Mouse (Mus musculus): ENCODE results near the gene Ada. TPM values are rescaled to one million over a fixed set of nuclear protein-coding genes. Genes with fewer than 3 reads are reported as not detected.

The Ada gene
- polyA plus RNA-seq, 1 experiment: 2.4 TPM

DNA sequence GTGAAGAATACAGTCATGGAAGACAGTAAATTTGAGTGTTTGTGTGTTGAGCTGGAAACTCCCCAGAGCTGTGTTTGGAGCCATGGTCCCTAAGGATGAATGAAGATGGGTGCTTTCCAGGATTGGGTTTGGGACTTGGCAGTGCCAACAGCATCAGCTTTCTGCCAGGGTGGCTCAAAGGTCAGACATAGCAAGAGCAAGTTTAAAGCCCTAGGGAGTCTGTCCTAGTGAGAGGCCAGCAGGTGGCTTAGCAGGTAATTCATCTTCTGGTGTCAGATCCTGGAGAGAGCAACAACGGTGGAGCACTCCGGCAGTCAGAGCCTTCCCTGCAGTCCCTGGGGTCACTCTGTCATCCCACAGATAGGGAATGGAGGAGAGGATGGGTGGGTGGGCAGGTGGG lies 31.5 kb downstream of the Ada start:
- Histone ChIP-seq H3K27ac (ENCODE audit: insufficient read depth, low read depth, low read length) (no peak overlapping the region), H3K4me3 (ENCODE audit: insufficient read depth, low read depth, low read length) (no peak overlapping the region), H3K27me3 (replicated peaks; ENCODE audit: control insufficient read depth, insufficient read depth, low read length) (no peaks in the 10 kb centered on the region), H3K4me1 (ENCODE audit: control insufficient read depth, insufficient read depth, low read length) (peaks cover 4% of the 10 kb centered on the region), H3K36me3 (ENCODE audit: control insufficient read depth, insufficient read depth, low read length) (no peaks in the 10 kb centered on the region)
- 9% methylated on average over 2 of the region's 2 CpGs for WGBS
- peak; percentile 67 for DNase-seq
- 0 out of 2 replicates have a peak, but pooled peaks have one; percentile 2 for TF ChIP-seq CTCF (conservative IDR thresholded peaks at IDR 0.05; ENCODE audit: insufficient read depth, insufficient read length, low read depth, low read length)
- TF ChIP-seq POLR2A (IDR thresholded peaks at IDR 0.05; ENCODE audit: low read depth, low read length): no peak

DNA sequence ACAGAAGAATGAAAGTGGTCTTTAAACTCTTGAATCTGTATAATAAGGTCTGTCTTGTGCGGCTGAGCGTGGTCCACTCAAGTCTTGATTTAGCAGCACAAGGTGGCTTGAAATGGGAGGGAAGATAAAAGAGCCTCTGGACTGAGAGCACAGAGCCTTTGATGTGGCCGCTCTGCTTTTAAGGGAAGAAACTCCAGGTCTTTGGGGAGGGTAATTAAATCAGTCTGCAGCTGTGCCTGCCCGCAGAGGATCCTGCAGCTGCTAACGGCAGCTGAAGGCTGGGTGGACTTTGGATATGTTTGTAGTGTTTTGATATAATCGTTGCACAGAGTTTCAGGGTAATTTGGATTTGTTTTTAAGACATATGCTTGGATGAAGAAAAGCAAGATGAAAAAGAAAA lies 33.2 kb downstream of the Ada start:
- no peak overlapping the region for H3K27ac ChIP-seq (ENCODE audit: insufficient read depth, low read depth, low read length)
- peaks cover 11% of the 10 kb centered on the region for H3K4me1 ChIP-seq (ENCODE audit: control insufficient read depth, insufficient read depth, low read length)
- DNase-seq: no peak
- 52% methylated on average over 6 of the region's 6 CpGs for WGBS
- TF ChIP-seq POLR2A (IDR thresholded peaks at IDR 0.05; ENCODE audit: low read depth, low read length) (no peak), CTCF (conservative IDR thresholded peaks at IDR 0.05; ENCODE audit: insufficient read depth, insufficient read length, low read depth, low read length) (no peak)
- H3K36me3 ChIP-seq (ENCODE audit: control insufficient read depth, insufficient read depth, low read length): no peaks in the 10 kb centered on the region
- H3K27me3 ChIP-seq (replicated peaks; ENCODE audit: control insufficient read depth, insufficient read depth, low read length): no peaks in the 10 kb centered on the region
- H3K4me3 ChIP-seq (ENCODE audit: insufficient read depth, low read depth, low read length): no peak overlapping the region

DNA sequence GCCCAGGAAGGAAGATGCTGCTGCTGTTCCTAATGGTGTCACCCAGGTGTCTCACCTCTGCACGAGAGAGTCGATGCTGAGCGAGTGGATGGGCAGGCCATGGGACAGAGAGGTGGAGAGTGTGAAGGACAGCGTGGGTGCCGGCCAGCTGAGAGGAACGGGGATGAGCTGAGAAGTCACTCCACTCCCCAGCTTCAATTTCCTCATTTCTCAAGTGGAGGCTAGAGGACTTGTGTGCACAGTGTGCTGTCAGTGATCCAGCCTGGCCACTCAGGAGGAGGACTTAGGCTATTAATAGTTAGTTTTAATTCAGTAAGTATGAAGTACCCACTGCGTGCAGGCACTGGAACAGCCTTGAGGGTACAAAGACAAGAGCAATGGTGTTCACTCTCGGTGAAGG lies 33.6 kb downstream of the Ada start:
- no peaks in the 10 kb centered on the region for H3K27me3 ChIP-seq (replicated peaks; ENCODE audit: control insufficient read depth, insufficient read depth, low read length)
- peaks cover 13% of the 10 kb centered on the region for H3K4me1 ChIP-seq (ENCODE audit: control insufficient read depth, insufficient read depth, low read length)
- no peak overlapping the region for H3K4me3 ChIP-seq (ENCODE audit: insufficient read depth, low read depth, low read length)
- no peaks in the 10 kb centered on the region for H3K36me3 ChIP-seq (ENCODE audit: control insufficient read depth, insufficient read depth, low read length)
- H3K27ac ChIP-seq (ENCODE audit: insufficient read depth, low read depth, low read length): no peak overlapping the region
- no peak for TF ChIP-seq POLR2A (IDR thresholded peaks at IDR 0.05; ENCODE audit: low read depth, low read length)
- no peak for TF ChIP-seq CTCF (conservative IDR thresholded peaks at IDR 0.05; ENCODE audit: insufficient read depth, insufficient read length, low read depth, low read length)
- DNase-seq: no peak
- 55% methylated on average over 8 of the region's 8 CpGs for WGBS

DNA sequence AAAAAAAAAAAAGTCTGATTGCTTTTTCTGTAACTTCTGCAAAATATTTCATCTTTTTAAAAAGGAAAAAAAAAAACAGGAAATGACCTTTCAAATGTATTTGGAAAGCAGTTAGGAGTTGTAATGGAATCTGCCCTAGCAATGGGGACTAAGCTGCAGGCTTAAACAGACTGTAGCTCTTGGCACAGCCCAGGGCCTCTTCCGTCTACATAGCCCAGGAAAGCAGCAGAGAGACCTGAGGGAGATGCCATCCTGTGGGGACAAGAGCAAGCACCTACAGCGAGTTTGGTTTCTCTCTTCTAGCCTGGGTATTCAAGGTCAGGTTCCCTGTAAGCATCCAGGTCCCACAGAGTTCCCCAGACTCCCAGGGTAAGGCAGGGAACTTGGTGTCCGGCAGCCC lies 36.7 kb downstream of the Ada start:
- H3K27me3 ChIP-seq (replicated peaks; ENCODE audit: control insufficient read depth, insufficient read depth, low read length): no peaks in the 10 kb centered on the region
- peak; percentile 51 for DNase-seq
- TF ChIP-seq POLR2A (IDR thresholded peaks at IDR 0.05; ENCODE audit: low read depth, low read length): no peak
- no peak for TF ChIP-seq CTCF (conservative IDR thresholded peaks at IDR 0.05; ENCODE audit: insufficient read depth, insufficient read length, low read depth, low read length)
- H3K36me3 ChIP-seq (ENCODE audit: control insufficient read depth, insufficient read depth, low read length): no peaks in the 10 kb centered on the region
- H3K4me3 ChIP-seq (ENCODE audit: insufficient read depth, low read depth, low read length): no peak overlapping the region
- whole genome bisulfite sequencing: 59% methylated on average over 3 of the region's 3 CpGs
- H3K27ac ChIP-seq (ENCODE audit: insufficient read depth, low read depth, low read length): peak overlapping the region; percentile 7; the same call in 1 of the 2 replicates
- peaks cover 9% of the 10 kb centered on the region for H3K4me1 ChIP-seq (ENCODE audit: control insufficient read depth, insufficient read depth, low read length)

DNA sequence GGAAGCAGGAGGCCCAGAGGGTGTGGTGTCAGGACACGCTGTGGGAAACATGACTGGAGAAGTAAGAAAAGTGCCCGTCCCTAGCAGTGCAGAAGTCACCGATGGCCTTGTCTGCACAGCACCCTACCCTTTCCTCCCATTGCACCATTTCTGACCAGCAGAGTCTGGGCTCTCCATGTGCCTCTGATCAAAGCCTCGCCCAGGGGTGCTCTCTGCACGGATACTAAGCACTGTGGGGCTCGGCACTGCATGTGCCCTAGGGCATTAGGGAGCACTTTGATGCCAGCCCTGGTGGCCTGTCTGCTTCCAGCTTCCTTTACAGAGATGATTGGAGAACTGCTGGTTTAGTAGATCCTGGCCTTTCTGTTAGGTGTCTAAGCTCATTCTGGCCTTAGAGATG lies 37.2 kb downstream of the Ada start:
- H3K4me1 ChIP-seq (ENCODE audit: control insufficient read depth, insufficient read depth, low read length): peaks cover 9% of the 10 kb centered on the region
- H3K27me3 ChIP-seq (replicated peaks; ENCODE audit: control insufficient read depth, insufficient read depth, low read length): no peaks in the 10 kb centered on the region
- H3K27ac ChIP-seq (ENCODE audit: insufficient read depth, low read depth, low read length): peak overlapping the region; percentile 77
- TF ChIP-seq POLR2A (IDR thresholded peaks at IDR 0.05; ENCODE audit: low read depth, low read length) (no peak), CTCF (conservative IDR thresholded peaks at IDR 0.05; ENCODE audit: insufficient read depth, insufficient read length, low read depth, low read length) (no peak)
- WGBS: 53% methylated on average over 6 of the region's 6 CpGs
- no peaks in the 10 kb centered on the region for H3K36me3 ChIP-seq (ENCODE audit: control insufficient read depth, insufficient read depth, low read length)
- no peak overlapping the region for H3K4me3 ChIP-seq (ENCODE audit: insufficient read depth, low read depth, low read length)
- no peak for DNase-seq

DNA sequence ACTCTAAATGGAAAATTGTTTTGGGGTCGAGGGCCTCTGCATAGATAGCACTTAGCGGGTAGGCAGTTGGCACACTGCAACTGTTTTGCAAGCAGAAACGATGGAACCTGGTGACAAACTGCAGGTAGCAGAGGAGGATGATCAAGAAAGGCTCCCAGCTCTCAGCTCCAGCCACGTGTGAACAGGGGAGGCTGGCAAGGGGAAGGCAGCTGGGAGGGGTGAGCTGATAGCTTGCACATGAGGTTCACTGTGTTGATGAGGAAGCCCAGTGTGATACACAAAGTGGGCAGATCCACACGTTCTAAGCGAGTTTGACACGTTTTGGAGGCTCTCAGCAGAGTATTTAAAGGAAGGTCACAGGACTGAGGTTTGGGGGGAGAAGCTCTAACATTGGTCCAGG lies 37.6 kb downstream of the Ada start:
- H3K27me3 ChIP-seq (replicated peaks; ENCODE audit: control insufficient read depth, insufficient read depth, low read length): no peaks in the 10 kb centered on the region
- no peak for TF ChIP-seq POLR2A (IDR thresholded peaks at IDR 0.05; ENCODE audit: low read depth, low read length)
- no peak for TF ChIP-seq CTCF (conservative IDR thresholded peaks at IDR 0.05; ENCODE audit: insufficient read depth, insufficient read length, low read depth, low read length)
- no peak for DNase-seq
- H3K4me3 ChIP-seq (ENCODE audit: insufficient read depth, low read depth, low read length): no peak overlapping the region
- WGBS: 60% methylated on average over 7 of the region's 7 CpGs
- peaks cover 9% of the 10 kb centered on the region for H3K4me1 ChIP-seq (ENCODE audit: control insufficient read depth, insufficient read depth, low read length)
- peak overlapping the region; percentile 77 for H3K27ac ChIP-seq (ENCODE audit: insufficient read depth, low read depth, low read length)
- no peaks in the 10 kb centered on the region for H3K36me3 ChIP-seq (ENCODE audit: control insufficient read depth, insufficient read depth, low read length)

DNA sequence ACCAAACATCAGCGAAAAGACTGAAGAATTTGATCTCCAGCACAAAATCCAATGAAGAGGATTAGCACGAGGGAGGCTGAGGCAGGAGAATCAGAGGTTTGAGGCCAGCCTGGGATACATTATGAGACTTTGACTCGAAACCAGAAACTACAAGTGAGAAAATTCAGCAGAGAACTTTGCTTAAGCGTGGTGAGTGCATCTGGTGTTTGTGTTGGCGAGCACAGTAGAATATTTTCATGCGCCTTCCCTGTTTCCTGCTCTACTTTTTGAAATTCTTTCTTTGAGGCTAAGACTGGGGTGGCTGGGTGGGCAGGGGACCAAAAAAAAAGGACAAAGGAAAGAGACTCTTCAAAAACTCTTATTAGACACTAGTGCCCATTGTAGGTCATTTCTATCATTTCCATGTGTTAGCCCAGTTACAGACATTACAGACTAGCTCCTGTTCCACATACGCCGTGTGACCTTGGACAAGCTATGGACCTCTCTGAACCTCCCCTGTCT lies 38.6 kb downstream of the Ada start:
- Histone ChIP-seq H3K4me3 (ENCODE audit: insufficient read depth, low read depth, low read length) (no peak overlapping the region), H3K4me1 (ENCODE audit: control insufficient read depth, insufficient read depth, low read length) (peaks cover 9% of the 10 kb centered on the region), H3K36me3 (ENCODE audit: control insufficient read depth, insufficient read depth, low read length) (no peaks in the 10 kb centered on the region), H3K27ac (ENCODE audit: insufficient read depth, low read depth, low read length) (peak overlapping the region; percentile 13), H3K27me3 (replicated peaks; ENCODE audit: control insufficient read depth, insufficient read depth, low read length) (no peaks in the 10 kb centered on the region)
- WGBS: 71% methylated on average over 8 of the region's 8 CpGs
- DNase-seq: peak; percentile 42
- no peak for TF ChIP-seq CTCF (conservative IDR thresholded peaks at IDR 0.05; ENCODE audit: insufficient read depth, insufficient read length, low read depth, low read length)
